Mouse (Mus musculus): ENCODE measurements around the gene Myom1.
A peak's percentile ranks its signal among the peaks of the same experiment; 100 is the strongest.

Gene Myom1

DNA sequence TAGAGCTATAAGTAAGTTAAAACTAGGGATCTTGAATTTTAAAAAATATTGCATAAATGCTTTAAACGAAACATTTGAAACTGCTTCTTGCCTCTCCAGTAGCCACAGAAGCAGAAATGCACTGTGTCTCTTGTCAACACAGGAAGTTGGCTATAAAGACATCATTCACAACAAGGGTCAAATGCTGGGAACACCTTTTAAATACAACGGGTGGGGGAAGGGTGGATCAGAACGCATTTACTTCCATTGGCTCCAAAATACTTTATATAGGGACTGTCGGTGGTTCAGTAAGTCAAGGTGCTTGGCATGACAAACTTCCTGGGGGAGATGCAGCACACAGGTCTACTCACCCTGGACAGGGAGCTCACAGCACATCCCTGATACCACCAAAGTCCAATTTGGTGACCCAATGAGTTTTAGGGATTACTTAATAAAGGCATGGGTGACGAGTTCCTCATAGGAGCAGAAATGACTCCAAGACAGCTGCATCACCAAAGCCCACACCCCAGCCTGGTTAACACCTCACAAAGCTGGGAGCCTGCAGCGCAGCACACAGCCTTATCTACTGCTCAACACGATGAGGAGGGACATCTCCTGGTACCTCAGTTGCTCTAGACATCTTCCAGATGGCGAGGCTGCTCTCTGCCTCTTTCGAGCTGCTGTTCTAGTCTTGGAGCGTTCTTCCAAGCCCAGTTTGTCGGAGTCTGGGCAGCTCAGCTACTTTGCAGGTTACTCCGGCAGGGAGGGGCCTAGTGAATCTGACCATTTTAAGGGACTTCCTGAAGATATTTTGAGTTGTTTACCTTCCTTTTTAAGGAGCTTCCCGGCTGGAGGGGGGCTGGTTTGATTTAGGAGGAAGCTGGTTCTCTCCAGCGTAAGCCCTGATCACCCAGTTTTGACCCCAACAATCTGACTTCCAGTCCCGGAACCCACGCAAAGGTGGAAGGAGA, 134.2 kb downstream of the Myom1 start:
- DNase-seq (ENCODE audit: low spot score), result no peak

DNA sequence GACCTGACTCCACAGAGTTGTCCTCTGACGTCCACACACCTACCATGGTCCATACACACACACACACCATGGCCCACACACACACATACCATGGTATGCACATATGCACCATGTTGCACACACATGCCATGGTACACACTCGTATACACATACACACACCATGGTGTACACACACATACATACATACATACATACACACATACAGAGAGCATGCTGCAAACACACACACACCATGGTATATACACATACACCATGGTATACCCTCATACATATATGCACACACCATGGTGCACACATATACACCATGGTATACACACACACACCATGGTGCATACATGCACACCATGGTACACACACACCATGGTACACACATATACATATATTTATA, 134.9 kb downstream of the Myom1 start:
- no peak for DNase-seq (ENCODE audit: low spot score)

DNA sequence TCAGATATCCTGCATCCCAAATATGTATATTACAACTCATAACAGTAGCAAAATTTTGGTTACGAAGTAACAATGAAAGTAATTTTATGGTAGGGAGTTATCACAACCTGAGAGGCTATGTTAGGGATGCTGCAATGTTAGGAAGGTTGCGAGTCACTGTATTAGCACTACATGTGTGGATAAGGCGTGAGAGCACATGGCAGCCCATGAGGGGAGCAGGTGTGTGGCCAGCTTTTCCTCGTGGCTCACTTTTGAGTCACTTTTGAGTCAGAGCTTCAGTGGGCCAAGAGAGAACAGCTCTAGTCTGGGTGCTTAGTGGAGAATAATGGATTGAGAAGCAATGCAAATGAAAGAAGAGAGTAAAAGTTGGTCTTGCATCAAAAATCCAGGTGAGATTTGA, 139.6 kb downstream of the Myom1 start:
- no peak for DNase-seq (ENCODE audit: low spot score)

DNA sequence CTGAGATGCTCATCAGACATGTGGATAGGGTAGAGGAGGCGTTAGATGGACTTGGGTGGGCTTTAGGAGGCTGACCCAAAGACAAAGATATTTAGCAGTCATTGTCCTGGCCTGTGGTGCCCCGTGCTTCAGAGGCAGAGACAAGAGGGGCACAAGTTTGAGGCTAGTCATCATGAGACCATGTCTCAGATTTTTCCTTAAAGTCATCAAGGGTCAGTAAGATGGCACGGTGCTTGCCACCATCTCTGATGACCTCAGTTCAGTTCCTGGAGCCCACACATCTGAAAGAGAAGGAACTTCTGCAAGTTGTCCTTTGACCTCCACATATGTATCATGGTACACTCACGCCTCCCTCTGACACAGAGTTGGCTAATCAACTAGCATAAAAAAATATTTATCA, 140.7 kb downstream of the Myom1 start:
- DNase-seq (ENCODE audit: low spot score), result no peak

DNA sequence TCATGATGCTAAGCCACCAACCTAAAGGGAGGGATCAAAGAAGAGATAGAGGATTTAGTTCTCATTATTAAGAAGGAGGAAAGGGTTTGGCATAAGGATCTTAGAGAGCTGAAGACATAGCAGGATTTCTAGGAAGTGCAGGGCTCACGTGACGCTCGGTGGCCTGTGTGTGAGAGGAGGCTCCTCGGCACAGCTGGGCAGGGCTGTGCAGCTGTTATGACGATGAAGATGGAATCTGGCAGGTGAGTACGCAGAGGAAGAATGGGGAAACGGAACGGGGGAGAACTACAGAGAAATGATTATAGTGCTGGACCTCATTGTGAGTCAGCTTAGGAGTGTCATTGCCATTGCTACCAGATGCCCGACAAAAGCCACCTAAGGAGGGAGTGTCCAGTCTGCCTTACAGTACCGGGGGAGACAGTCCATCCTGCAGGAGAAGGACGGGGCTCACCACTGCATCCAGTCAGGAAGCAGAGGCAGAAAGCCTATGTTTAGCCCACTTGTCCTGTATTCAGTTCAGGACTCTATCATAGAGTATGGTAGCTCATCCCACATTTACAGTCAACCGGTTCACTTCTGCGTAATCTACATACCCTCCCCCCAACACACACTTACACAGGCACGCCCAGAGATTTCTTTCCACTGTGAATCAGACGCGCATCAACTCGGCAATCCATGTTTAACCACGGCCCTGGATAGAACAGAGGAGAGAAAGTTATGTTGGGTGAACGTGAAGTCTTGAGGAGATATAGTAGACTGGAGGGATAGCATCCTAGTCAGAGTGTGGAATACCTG, 142.1 kb downstream of the Myom1 start:
- no peak for DNase-seq (ENCODE audit: low spot score)

DNA sequence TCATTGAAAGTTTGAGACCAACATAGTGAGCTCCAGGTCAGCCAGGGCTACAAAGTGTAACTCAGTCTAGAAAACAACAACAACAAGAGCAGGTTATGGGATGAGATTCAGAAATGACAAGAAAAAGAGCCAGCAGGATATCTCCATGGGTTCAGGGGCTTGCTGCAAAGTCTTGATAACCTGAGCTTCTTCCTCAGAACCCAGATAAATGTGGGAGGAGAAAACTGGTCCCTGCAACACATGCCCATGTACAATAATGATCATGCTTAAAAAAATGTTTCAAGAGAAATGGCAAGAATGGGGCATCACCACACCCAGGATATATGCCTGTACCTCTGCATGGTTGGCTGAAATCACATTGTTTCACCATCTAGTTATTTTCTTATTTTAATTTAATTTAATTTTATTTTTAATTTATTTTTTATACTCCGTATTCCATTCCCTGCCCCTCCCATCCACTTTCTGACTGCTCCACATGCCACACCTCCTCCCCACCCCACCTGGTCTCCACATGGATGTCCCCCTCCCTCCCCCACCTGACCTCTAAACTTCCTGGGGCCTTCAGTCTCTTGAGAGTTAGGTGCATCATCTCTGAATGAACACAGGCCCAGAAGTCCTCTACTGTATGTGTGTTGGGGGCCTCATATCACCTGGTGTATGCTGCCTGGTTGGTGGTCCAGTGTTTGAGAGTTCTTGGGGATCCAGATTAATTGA, 143.0 kb downstream of the Myom1 start:
- no peak for DNase-seq (ENCODE audit: low spot score)

DNA sequence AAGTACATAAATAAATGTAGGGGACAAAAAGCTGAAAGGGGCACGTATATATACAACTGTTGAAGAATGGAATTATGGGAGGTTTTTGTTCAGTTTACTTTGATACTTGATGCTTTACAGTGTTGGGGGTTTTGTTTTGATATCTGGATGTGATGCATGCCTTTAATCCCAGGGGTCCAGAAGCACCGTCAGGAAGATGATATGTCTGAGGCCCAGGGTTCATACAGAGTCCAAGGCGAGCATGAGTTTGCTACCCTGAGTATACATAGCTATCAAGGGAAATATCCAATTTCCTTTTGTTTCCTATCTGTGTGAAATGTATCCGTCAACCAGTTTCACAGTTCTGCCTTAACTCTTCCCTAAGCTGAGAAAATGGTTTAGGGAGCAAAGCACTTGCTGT, 150.9 kb downstream of the Myom1 start:
- no peak for DNase-seq (ENCODE audit: low spot score)

DNA sequence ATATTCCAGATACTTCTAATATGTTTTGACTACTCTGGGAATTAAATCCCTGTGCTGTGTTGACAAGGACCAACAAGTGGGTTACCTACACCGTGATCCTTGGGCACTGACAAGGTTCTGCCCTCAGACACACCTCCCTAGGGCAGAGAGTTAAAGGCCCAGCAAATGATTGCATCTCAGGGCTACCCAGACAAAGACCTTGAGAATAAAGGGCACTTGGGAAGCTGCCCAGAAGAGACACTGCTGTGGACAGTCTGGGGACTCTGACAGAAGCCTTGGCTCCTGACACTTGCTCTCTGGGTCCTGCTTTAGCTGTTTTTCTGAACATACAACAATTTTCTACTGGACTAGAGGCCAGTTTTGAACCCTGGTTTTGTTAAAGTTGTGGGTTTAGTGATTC, 152.8 kb downstream of the Myom1 start:
- DNase-seq (ENCODE audit: low spot score), result peak; percentile 37

DNA sequence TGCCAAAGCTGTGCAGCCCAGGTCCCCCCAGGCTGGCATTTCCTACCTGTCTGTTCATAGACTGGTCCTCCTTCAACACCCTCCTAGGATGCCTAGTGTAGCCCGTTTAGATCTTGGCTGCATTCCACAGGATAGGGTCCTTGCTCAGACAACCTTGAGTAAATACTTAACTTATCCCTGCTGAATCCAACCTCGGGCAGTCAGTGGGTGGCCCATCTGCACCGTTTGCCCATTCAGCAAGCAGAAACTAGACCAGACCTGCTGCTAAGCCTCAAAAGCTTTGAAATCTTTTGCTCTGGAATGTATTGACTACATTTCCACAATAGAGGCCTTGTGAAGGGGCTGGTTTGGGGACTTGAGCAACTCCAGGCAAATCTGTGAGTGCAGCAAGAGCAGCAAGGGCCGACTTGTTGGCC, 156.7 kb downstream of the Myom1 start:
- DNase-seq (ENCODE audit: low spot score), result no peak

DNA sequence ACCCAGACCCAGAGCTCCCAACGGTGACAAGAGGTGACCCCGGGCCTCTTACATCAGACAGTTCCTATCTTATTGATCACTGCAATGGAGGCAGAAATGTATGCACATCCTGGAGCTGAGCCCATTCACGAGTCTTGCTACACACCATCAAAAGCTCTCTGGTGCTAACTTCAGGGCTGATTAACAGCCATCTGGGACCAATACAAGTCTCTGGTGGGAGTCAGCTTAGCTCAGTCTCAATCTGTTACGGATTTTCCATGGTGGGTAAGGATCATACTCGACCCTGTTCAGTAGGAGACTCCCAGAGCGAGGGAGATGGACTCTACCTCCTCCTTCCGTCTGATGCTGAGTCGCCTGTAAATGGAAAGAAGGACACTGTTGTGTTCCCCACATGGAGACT, 157.3 kb downstream of the Myom1 start:
- no peak for DNase-seq (ENCODE audit: low spot score)

DNA sequence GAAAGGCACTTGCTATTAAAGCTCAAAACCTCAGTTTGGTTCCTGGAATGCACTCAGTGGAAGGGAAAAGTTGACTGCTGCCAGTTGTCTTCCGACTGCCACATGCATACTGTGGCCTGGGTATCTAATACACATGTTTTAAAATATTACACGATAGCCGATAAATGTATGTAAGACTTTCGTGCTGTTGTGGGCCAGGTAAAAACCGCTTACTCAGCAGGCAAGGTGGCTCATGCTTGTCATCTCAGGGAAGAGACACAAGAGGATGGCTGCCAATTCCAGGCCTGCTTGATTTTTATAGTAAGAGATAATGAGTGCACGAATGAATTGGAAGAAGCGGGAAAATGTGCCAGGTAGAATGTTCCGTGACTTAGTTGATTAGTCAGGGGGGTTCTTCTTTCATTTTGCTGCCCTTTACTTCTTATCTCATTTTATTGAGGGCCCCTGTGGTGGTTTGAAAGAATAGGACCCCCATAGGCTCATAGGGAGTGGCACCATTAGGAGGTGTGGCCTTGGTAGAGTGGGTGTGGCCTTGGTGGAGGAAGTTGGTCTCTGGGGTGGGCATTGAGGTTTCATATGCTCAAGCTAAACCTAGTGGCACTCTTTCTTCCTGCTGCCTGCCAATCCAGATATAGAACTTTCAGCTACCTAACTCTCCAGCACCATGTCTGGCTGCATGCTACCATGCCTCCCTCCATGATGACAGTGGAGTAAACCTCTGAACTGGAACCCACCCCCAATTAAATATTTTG, 158.0 kb downstream of the Myom1 start:
- no peak for DNase-seq (ENCODE audit: low spot score)

DNA sequence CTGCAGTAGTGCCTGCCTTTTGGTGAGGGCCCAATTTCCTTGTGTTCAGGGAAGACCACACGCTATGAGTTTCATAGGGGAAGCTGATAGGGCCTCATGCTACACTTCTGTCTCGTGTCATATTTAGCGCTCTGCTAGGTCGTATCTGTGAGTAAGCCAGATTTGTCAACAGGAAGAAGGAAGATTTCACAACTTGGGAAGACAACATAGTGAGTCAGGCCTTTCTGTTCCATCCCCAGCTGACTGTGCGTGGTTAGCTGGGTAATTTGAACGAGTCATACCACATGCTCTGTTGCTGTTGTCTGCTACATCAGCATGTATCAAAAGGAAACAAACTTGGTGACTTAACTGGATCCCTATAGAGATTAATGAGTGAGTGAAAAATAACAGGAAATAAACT, 162.6 kb downstream of the Myom1 start:
- DNase-seq (ENCODE audit: low spot score), result no peak

DNA sequence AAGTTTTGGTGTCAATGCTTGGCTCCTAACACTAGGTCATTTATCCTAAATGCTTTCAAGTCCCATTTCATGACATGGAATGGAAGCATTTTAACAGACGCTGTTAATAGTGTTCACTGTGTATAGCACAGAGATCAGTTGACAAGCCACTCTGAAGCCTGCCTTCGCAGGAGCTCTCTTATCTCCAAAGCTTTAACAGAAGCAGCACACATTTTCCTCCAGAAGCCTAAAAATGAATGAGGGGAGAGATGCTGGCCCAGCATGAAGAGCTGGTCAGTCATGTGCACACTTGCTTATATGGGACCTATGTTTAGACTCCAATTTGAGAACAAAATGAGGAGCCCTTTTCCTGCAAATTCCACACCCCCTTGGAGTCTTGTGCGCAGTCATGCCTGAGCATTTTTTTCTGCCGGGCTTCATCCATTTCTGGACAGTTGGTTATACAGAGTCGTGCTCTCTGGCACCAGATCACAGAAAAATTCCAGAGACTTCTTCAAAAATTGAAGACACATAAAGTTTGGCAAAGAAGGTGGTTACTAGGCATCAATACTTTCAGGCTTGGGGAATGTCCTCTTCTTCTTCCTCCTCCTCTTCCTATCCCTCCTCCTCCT, 165.9 kb downstream of the Myom1 start:
- DNase-seq (ENCODE audit: low spot score), result no peak

DNA sequence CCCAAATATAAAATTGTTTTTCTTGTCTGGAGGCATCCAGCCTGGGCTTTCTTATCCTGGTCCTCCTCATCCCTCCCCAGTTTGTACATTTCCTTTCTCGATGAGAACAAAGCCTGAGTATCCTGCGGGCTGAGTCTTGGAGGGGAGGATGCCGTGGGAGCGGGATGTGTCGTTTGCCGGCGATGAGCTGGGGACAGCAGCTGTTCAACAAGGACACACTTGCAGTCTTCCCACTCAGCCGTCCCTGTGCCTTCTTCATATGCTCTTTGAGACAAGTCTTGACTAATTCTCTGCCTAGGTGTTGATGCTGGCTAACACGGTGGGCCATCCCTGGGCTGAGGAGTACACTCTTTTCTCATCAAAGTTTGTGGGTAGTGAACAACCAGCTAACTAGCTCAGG, 166.4 kb downstream of the Myom1 start:
- no peak for DNase-seq (ENCODE audit: low spot score)

DNA sequence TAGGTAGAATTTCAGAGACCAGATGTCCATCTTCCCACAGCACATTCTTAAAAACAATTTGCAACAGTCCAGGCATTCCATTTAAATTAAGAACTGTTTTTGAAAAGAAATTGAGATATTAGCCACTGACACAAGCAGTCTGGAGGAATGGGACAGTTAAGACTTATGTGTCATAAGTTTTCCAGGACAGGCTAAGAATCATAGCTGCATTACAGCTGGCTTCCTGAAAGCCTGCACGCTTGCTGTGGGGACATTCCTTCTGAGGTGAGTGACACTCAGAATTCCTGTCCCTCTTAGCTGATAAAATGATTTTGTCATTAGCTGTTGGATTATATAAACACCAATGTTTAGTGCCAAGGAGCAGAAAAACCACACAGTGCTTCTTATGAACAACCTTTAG, 167.2 kb downstream of the Myom1 start:
- no peak for DNase-seq (ENCODE audit: low spot score)

DNA sequence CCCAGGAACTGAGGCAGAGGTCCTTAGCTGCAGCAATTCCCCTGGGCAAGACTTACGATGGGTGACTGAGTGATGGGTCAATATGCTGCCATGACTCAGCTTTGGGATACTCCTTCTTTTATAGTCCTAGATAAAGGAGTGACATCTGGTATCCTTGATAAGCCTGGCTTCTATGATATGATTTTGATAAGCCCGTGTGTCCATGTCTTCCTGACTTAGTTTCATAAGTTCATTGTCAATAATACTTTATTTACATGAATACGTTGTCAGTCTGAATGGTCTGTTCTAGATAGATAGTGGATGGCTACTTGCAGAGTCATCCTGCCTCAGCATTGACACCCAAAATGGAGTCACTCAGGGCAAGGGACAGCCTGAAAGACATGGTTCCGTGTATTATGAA, 168.7 kb downstream of the Myom1 start:
- no peak for DNase-seq (ENCODE audit: low spot score)
